Mouse (Mus musculus): ENCODE results near the gene Efcab6.

GRCm38 (mm10) chr15:83877898-83878297, 187.3 kb downstream of the Efcab6 start:
- TF ChIP-seq CTCF (IDR thresholded peaks at IDR 0.05; ENCODE audit: low read depth, low read length) = no peak
- no peak for TF ChIP-seq POLR2A (IDR thresholded peaks at IDR 0.05; ENCODE audit: borderline replicate concordance, low read depth, low read length)

Measured in bone marrow macrophage, adult 2 months (primary cell).